Mouse (Mus musculus) brain, embryonic 14.5 days (tissue): Measurements from ENCODE around the gene Cox7b2. TPM values are rescaled to one million over a fixed set of nuclear protein-coding genes. Genes with fewer than 3 reads are reported as not detected.
"Not testable (repeated sequence)": the region's sequence is repeated elsewhere in the genome, so short reads cannot be mapped to it uniquely, and the experiment has no call there.

Experiments used
- DNase-seq: peaks from one replicate; pipeline ENCODE4 v3.0.0-alpha.2; 2011; ENCODE audit warnings: low read depth
- CTCF ChIP-seq: fragments of 200-500 bp; IDR thresholded peaks from 2 replicates; pipeline ENCODE4 v1.5.1; 2012; ENCODE audit warnings: inconsistent platforms, mild to moderate bottlenecking, moderate library complexity, borderline replicate concordance; ENCODE audit not compliant: insufficient read depth, insufficient read length; ENCODE audit errors: extremely low read depth
- POLR2A ChIP-seq: fragments of 200-500 bp; IDR thresholded peaks from 2 replicates; pipeline ENCODE4 v1.6.1; 2012; ENCODE audit warnings: mild to moderate bottlenecking, inconsistent platforms, borderline replicate concordance; ENCODE audit not compliant: poor library complexity, insufficient read depth, insufficient read length, severe bottlenecking; ENCODE audit errors: extremely low read depth
- polyA plus RNA-seq: library from polyadenylated mRNA; depleted of rRNA; stranded (reverse); fragments of >200 nt; gene quantifications from 2 replicates; pipeline ENCODE4 v1.2.3, GENCODE M21; 2012; rRNA removed

Cox7b2 gene
- 0.21 and 0.33 TPM in 2 replicates for polyA plus RNA-seq

DNA sequence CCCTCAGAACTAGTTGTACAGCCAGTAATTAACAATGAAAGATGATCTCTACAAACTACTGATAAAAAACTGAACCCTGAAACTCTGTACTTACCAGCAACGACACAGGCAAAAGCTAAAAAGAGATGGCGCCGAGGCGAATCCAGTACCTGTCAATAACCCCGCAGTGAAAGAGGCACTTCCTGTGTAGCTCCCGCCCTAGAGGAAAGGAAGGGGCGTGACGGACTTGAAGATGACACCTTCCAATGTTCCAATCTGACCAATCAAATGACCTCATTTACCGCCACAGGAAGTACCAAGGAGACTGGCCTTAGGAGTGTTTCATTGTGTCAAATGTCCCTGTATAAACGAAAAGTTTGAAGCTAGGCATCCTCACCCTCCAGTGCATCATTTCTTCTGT is at the start of gene Cox7b2:
Cox7b2 (minus strand) TSS at position 127 of the 400 bp plus-strand sequence.
- no peak for DNase-seq
- TF ChIP-seq CTCF (no peak), POLR2A (no peak)

- no peak for TF ChIP-seq POLR2A
- TF ChIP-seq CTCF: no peak
- DNase-seq: peak; percentile 39
These were observed 47.3 kb upstream of the Cox7b2 start for GRCm38 (mm10) chr5:71595321-71595720.

DNA sequence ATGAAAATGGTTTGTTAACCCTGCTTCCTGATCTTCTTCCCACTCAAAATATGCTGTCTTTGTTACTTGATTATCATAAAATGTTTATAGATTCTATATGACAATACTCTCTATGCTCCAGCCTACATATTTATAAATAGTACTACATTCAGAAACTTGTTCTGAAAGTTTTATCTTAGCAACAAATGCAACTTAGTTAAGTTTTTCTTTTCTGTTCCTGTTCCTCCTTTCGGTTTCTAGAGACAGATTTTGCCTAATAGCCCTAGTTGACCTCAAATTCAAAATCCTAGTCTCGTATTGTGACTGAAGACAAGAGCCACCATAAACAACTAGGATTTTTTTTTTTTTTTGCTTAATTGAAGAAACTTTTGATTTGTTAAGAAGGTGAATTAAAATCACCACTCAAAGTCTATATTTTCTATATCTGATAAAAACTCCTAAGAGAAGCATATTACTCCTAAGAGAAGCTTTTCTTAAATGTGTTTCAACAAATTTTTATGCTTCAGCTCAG is 45.8 kb upstream of the Cox7b2 start:
- no peak for TF ChIP-seq CTCF

DNA sequence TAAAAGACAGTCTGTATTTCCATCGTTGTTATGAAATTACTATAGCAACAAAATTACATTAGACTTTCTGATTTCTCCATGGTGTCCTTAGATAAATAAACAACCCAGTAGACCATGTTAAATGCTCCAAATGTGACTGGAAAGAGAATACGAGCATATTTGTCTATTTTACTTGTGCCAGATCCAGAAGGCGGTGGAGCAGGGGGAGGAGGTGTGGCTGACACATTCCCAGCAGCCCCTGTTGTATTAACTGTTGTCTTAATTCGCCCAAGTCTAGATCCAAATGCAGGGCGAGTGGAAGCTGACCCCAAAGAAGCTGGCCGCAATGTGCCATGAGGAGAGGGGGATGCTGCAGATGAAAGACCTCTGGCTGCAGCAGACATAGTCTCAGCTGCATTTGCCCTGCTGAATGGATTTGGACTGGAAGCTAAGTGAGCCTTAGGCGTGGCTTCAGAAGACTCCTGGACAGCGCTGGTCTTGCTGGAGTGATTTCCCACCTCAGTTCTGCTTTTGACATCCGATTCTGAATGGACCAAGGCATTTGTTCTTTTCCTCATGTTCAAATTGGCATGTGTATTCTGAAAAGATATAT is 23.7 kb upstream of the Cox7b2 start:
- peak; percentile 24 for DNase-seq
- TF ChIP-seq CTCF: no peak
- TF ChIP-seq POLR2A: no peak

More for the DNA sequence above, 45.8 kb upstream of the Cox7b2 start:
- no peak for DNase-seq

DNA sequence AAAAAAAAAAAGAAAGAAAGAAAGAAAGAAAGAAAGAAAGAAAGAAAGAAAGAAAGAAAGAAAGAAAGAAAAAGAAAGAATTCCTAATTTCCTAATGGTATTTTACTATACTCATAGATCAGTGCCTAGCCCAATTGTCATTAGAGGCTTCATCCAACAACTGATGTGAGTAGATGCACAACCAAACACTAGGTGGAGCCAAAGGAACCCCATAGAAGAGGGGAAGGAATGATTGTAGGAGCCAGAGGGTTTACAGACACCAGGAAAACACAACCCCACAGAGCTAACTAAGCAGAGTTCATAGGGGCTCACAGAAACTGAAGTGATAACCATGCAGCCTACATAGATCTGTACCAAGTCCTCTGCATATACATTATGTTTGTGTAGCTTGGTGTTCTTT is 2.5 kb downstream of the Cox7b2 start:
- peak; percentile 21 for DNase-seq
- peak; percentile 11; the same call in 1 of the 2 replicates for TF ChIP-seq CTCF
- no peak for TF ChIP-seq POLR2A

DNA sequence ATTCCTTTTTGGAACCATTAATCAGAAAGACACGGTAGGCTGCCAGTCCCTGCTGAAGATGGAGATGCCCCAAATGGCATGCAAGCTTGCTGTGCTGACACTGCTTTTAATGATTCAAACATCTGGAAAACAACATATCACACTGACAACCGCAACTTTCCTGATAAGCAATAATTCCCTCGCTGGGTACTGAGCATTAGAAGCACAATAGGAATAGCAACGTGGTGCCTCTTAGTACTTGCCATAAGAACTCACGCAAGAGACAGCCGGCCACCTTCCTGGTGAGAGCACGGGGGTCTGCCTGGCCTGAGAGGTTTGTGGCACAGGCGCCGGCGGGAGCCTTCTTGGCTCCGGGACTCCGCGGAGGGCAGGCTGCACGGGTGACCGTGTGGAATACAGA is 22.5 kb downstream of the Cox7b2 start:
- DNase-seq: not testable (repeated sequence)

DNA sequence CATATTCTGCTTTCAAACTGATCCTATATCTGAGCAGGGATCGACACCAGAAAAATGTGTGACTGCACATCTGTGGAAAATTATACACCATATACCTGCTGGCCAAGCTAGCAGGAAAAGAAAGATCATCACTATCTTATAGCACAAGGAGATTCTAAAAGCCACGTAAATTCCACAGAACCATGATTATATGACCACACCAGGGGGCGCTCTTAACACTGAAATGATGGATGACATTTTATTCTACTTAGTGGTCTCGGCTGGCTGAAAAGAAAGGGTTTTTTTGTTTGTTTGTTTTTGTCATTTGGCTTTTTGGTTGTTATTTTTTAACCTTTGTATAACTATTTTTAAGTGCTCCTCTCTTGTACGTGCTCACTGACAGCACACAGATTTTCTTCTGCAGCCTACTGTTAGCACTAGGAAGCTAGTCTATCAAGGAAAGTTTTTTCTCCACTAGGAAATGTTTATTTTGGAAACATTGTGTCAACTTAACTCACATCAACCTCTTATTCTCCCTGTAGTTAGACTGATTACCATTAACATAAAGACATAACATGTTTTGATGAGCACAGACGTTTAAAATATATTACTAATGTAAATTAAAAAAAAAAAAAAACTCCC is 45.8 kb downstream of the Cox7b2 start:
- peak; percentile 89 for DNase-seq
- TF ChIP-seq POLR2A (no peak), CTCF (peak; percentile 43; the same call in 1 of the 2 replicates)

GRCm38 (mm10) chr5:71495621-71496020 is 52.4 kb downstream of the Cox7b2 start:
- DNase-seq: peak; percentile 37
- no peak for TF ChIP-seq POLR2A
- TF ChIP-seq CTCF: no peak

DNA sequence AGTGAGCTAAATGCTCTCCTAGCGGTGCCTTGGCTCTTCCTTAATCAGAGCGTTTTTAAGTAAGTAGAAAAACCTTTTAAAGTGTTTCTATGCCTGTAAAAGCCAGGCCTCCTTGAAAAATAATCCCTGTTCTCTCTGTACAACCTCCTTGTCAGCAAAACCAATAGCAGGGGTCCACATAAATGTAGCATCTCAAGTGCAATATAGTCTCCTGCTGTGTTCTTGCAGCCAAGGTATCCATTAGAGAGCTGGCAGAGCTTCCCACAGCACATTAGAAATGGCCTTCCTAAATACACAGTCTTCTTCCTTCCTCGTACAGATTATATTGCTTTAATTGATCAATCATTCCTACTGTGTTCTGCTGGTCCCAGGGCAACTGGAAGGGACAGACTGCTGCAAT is 91.0 kb downstream of the Cox7b2 start:
- peak; percentile 56 for DNase-seq
- TF ChIP-seq POLR2A (no peak), CTCF (no peak)

DNA sequence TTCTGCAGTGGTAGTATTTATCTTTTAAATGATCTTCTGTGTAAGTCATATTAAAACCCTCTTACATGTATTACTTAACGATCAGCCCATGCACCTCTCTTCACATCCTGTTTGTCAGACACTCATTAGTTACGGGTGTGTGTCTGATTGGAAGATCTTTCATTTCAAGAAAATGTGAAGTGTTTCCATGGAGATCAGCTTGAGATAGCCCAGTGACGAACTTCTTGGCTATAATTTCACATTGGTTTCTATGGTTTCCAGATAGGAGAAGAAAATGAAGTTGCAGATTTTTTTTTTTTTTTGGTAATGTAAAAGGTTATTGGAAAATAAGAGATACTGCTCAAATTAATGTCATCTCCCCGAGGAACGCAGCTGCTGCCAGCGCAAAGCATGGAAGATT is 107.8 kb downstream of the Cox7b2 start:
- DNase-seq: peak; percentile 77
- TF ChIP-seq POLR2A (no peak), CTCF (no peak)

Other genes with a start within 250 kb of the Cox7b2 start
- gene Gabrb1, start 109.9 kb upstream of the Cox7b2 start, polyA plus RNA-seq: 2.8 and 4.3 TPM in 2 replicates
- gene Gabra4, start 110.1 kb upstream of the Cox7b2 start, polyA plus RNA-seq: 5.2 and 6.3 TPM in 2 replicates